Mouse (Mus musculus) midbrain, embryonic 15.5 days (tissue): ENCODE results near the gene Nadk. TPM values are rescaled to one million over a fixed set of nuclear protein-coding genes. Genes with fewer than 3 reads are reported as not detected.
"Not testable (repeated sequence)": the region's sequence is repeated elsewhere in the genome, so short reads cannot be mapped to it uniquely, and the experiment has no call there.

Experiments
- ATAC-seq: fragments of 200-750 bp; cut with Nextera tagmentation; replicated peaks from 2 replicates; pipeline ENCODE4 v1.8.0; 2017; ENCODE audit warnings: moderate TSS enrichment
- H3K27ac ChIP-seq: fragments of 300-500 bp; sonication (generic); 2 replicates; pipeline ENCODE4 v1.5.1; 2015; ENCODE audit warnings: mild to moderate bottlenecking, inconsistent platforms
- H3K27me3 ChIP-seq: fragments of 300-500 bp; sonication (generic); replicated peaks from 2 replicates; pipeline ENCODE4 v1.6.1; 2015; ENCODE audit warnings: inconsistent platforms
- H3K36me3 ChIP-seq: fragments of 300-500 bp; sonication (generic); replicated peaks from 2 replicates; pipeline ENCODE4 v1.6.1; 2015; ENCODE audit warnings: inconsistent platforms
- H3K4me1 ChIP-seq: fragments of 300-500 bp; sonication (generic); 2 replicates; pipeline ENCODE4 v1.6.1; 2015; ENCODE audit warnings: inconsistent platforms
- H3K4me2 ChIP-seq: fragments of 300-500 bp; sonication (generic); 2 replicates; pipeline ENCODE4 v1.6.1; 2015; ENCODE audit warnings: inconsistent platforms, mild to moderate bottlenecking, moderate library complexity
- H3K4me3 ChIP-seq: fragments of 300-500 bp; sonication (generic); 2 replicates; pipeline ENCODE4 v1.5.1; 2015; ENCODE audit warnings: mild to moderate bottlenecking, inconsistent platforms
- H3K9ac ChIP-seq: fragments of 300-500 bp; sonication (generic); 2 replicates; pipeline ENCODE4 v1.6.1; 2015; ENCODE audit warnings: mild to moderate bottlenecking, inconsistent platforms
- H3K9me3 ChIP-seq: fragments of 300-500 bp; sonication (generic); 2 replicates; pipeline ENCODE4 v1.6.1; 2016; ENCODE audit warnings: inconsistent platforms
- WGBS: fragments of 180-500 bp; shearing (Covaris S2); methylation state at CpG from one replicate; pipeline ENCODE4 v1.1.7; 2015; ENCODE audit warnings: mixed read lengths; 5-methylcytosine and 5-hydroxymethylcytosine counted together
- polyA plus RNA-seq: library from polyadenylated mRNA; unstranded; fragments of >200 nt; fragmentation: Nextera tagmentation; extraction: Ambion mirVana; gene quantifications from 2 replicates; pipeline ENCODE4 v1.2.1, GENCODE M21; 2015

The Nadk gene
- polyA plus RNA-seq, 1 experiment from 2014 or later: 82.9 TPM

DNA sequence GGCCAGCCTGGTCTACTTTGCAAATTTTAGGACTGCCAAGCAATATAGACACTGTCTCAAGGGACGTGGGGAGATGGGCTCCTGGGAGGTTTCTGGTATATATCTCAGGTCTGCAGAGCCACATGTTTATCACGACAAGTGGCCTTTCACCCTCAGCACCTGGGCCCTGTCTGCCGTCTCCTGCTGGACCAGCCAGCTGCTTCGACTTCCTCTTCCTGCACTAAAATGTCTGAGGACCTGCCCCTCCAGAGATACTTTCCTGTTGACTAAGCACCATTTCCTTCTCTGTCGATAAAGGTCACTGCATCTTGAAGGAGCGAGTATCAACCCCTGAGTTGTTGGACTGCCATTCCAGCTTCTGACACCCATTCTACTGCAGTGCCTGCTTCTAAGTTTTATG lies 2.7 kb upstream of the Nadk start:
- no peak overlapping the region for H3K4me3 ChIP-seq
- WGBS: 78% methylated on average over 6 of the region's 6 CpGs
- H3K9ac ChIP-seq: no peak overlapping the region
- peaks cover 11% of the 10 kb centered on the region for H3K4me1 ChIP-seq
- no peaks in the 10 kb centered on the region for H3K27me3 ChIP-seq
- H3K36me3 ChIP-seq: peaks cover 53% of the 10 kb centered on the region
- ATAC-seq: no peak
- H3K27ac ChIP-seq: no peak overlapping the region
- H3K4me2 ChIP-seq: no peak overlapping the region
- H3K9me3 ChIP-seq: no peaks in the 10 kb centered on the region

DNA sequence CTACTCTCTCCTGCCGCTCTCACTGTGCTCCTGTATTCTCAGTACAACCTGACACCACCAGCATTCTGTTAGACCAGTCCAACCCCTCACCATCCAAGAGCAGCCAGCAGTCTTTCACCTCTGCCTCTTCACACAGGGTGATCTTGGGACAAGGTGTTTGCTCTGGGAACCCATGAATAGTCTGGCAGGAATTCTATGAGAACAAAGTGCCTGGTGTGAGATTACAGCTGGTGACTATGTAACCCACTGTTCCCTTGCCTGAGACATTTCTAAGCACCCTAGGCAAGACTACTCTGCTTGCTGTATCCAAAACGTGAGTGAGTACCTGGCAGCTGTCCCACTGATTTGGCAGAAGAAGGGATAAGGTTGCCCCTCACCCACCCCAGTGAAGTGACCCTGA lies 1.2 kb upstream of the Nadk start:
- Histone ChIP-seq H3K4me2 (no peak overlapping the region), H3K36me3 (peaks cover 39% of the 10 kb centered on the region), H3K9me3 (no peaks in the 10 kb centered on the region), H3K4me3 (no peak overlapping the region), H3K27ac (no peak overlapping the region), H3K27me3 (no peaks in the 10 kb centered on the region), H3K9ac (no peak overlapping the region), H3K4me1 (peaks cover 23% of the 10 kb centered on the region)
- ATAC-seq: no peak
- WGBS: 69% methylated on average over 2 of the region's 2 CpGs

DNA sequence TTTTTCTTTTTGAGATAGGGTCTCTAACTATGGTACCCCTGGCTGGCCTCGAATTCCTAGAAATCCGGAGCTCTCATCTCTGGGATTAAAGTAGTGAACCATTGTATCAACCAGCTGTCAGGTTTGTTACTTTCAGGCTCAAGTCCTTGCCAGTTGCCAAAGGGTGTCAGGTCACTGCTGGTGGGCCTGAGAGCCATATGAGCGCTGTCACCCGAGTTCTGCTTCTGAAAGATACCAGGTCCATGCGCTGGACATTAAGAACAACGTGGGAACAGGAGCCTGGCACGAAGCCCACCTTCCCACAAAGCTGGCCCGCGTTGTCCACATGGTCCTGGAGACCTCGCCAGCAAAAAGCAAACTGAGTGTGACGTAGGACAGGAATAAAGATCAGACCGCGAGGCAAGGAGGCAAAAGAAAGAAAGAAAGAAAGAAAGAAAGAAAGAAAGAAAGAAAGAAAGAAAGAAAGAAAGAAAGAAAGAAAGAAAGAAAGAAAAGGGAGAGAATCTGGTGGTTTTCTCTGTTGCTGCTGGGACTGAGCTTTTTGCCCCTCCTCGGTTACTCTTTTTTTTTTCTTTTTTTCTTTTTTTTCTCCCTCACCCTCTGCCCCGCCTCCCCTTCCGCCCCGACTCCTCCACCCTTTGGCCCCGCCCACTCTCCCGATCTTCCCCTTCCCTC lies 684 bp downstream of the Nadk start:
- peak; percentile 37 for ATAC-seq
- Histone ChIP-seq H3K4me2 (peak overlapping the region; percentile 83), H3K27me3 (no peaks in the 10 kb centered on the region), H3K9me3 (no peaks in the 10 kb centered on the region), H3K4me3 (peak overlapping the region; percentile 73), H3K27ac (peak overlapping the region; percentile 89), H3K4me1 (peaks cover 29% of the 10 kb centered on the region), H3K9ac (peak overlapping the region; percentile 64; the same call in 1 of the 2 replicates), H3K36me3 (peaks cover 24% of the 10 kb centered on the region)
- 2% methylated on average over 19 of the region's 19 CpGs for WGBS

DNA sequence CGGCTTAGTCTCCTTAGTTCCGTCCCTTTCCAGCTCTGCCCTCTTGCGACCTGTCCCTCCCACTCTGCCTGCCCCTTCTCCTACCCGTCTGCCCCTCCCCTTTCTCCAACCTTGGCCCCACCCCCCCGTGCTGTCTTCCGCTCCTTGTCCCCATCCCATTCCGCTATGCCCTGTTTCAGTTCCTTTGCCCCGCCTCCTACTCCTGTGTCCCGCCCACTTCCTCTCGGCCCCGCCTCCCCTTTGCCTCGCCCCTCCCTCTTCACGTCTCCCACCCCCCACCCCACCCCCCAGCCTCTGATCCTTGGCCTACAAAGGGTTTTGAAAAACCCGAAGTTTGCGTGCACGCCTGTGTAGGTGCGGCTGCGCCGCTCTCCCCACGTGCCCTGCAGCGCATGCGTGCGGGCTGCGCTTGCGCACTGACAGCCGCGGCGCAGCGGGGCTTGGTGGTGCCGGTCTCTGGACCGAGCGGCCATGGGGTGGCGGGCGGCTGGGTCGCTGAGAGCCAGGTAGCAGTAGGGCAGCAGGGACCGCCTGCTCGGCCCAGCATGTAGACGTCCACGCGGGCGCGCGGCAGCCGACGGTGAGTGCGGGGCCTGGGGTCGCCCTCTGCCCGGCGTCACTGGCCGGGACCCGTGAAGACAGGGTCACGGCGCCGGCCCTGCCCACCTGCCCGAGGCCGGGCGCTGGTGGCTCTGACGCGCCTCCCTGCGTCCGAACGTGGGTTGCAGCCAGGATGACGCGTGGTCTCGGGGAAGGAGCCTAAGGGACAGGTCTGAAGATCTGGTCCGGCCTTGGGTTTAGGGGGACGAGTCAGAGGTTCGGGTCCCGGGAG lies 1.4 kb downstream of the Nadk start:
- Histone ChIP-seq H3K27ac (peak overlapping the region; percentile 89), H3K27me3 (no peaks in the 10 kb centered on the region), H3K4me2 (peak overlapping the region; percentile 83), H3K4me1 (peaks cover 29% of the 10 kb centered on the region), H3K36me3 (peaks cover 22% of the 10 kb centered on the region), H3K4me3 (peak overlapping the region; percentile 73), H3K9ac (peak overlapping the region; percentile 64), H3K9me3 (no peaks in the 10 kb centered on the region)
- peak; percentile 97 for ATAC-seq
- under 1% methylated on average over 67 of the region's 69 CpGs for WGBS

DNA sequence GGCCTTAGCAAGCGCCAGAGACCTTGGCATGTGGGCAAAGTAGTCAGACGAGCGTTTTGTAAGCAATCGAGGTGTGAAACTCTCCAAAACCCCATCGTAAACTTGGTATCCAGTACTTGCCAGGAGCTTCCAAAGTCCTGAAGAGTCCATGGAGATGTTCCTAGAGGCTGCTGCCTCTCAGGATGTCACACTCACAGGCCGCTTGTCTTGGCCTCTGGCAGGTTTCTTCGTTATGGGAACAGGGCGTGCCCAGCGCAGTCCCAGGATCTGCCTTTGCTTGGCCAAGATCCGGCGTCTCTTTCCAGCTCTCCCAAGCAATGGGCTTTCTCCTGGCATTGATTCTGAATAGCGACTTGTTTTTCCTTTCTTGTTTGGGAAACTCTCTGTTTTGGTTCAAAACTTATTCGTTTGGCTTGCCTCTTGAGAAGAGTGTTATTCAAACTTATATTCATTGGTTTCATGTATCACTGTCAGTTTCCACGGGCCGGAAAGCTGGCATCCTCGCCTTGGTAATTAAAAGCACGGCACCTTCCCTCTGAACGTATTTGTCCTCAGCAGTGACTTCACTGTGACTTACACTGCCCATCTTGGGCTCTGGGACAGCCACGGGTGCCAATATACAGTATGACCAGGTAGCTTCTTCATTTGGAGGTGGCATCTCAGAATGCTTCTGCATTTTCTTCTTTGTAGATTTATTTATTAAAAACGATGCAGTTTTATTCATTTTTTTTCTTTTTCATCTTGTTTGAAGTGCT lies 2.3 kb downstream of the Nadk start:
- H3K36me3 ChIP-seq: peaks cover 14% of the 10 kb centered on the region
- WGBS: 18% methylated on average over 20 of the region's 20 CpGs
- no peak for ATAC-seq
- peak overlapping the region; percentile 89 for H3K27ac ChIP-seq
- no peaks in the 10 kb centered on the region for H3K9me3 ChIP-seq
- peak overlapping the region; percentile 83 for H3K4me2 ChIP-seq
- no peaks in the 10 kb centered on the region for H3K27me3 ChIP-seq
- H3K4me1 ChIP-seq: peaks cover 29% of the 10 kb centered on the region
- H3K9ac ChIP-seq: peak overlapping the region; percentile 64
- peak overlapping the region; percentile 73 for H3K4me3 ChIP-seq

DNA sequence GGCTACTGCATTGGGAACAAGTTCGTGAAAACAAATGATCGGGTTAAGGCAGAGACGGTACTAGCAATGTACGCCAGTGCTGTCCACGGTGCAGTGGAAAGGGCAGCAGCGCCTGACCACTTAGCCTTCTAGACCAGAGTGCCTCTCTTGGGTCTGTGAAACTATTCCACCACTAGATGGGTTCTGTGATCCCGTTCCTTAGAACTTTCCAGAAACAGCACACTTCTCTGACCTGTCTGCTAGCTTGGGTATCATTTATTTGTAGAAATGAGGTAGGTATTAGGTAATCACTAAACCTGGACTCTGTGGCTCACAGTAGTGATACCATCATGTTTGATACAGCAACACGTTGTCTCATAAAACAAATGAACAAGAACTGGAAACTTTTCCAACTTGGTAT lies 4.4 kb downstream of the Nadk start:
- no peaks in the 10 kb centered on the region for H3K9me3 ChIP-seq
- H3K4me3 ChIP-seq: no peak overlapping the region
- WGBS: 85% methylated on average over 8 of the region's 8 CpGs
- H3K9ac ChIP-seq: no peak overlapping the region
- no peak overlapping the region for H3K27ac ChIP-seq
- no peaks in the 10 kb centered on the region for H3K36me3 ChIP-seq
- H3K27me3 ChIP-seq: no peaks in the 10 kb centered on the region
- ATAC-seq: no peak
- H3K4me2 ChIP-seq: no peak overlapping the region
- peaks cover 29% of the 10 kb centered on the region for H3K4me1 ChIP-seq

DNA sequence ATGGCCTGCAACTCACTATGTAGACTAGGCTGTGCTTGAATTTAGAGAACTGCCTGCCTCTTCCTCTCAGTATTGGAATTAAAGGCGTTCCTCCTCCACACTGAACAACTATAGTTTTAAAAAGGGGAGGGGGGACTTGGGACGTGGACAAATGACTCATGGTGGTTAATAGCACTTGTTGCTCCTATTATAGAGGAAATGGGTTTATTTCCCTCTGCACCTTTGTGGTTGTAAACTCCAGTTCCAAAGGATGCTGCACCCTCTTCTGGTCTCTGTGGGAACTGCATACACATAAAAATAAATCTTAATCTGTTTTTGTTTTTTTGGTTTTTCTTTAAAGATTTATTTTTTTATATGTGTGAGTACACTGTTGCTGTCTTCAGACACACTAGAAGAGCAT lies 6.0 kb downstream of the Nadk start:
- WGBS: 31% methylated on average over 2 of the region's 2 CpGs
- ATAC-seq: no peak
- Histone ChIP-seq H3K4me3 (no peak overlapping the region), H3K4me1 (peaks cover 21% of the 10 kb centered on the region), H3K9ac (no peak overlapping the region), H3K4me2 (no peak overlapping the region), H3K27me3 (no peaks in the 10 kb centered on the region), H3K27ac (no peak overlapping the region), H3K36me3 (no peaks in the 10 kb centered on the region), H3K9me3 (no peaks in the 10 kb centered on the region)

DNA sequence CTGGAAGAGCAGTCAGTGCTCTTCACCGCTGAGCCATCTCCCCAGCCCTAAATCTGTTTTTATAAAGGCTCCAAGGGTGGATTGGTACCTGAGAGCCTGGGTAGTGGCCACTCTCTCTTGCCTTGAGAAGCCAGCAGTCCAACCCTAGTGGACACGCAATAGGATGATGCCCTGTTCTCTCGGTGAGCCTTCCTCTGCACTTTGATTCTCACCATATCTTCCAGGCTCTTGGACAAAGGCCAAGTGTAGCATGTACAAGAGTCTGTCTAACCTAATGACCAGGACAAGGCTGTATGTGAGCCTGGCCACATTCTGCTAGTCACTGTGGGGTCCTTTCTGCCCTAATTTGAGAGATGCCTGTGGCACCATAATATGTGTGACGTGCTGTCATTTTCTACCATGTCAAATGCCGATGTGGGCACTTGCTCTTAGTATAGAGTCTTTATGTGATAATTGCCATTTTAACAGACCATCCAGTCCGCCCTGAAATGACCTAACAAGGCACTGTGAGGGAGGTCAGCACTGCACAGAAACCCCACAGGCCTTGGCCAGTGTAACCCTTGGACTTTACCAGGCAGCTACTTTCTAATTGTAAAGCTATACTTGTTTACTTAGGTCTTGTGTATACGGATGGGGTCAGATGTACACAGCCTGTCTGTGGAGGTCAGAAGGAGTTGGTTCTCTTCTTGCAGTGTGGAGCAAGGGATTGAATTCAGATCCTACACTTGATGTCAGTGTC lies 6.6 kb downstream of the Nadk start:
- H3K4me1 ChIP-seq: peaks cover 21% of the 10 kb centered on the region
- H3K36me3 ChIP-seq: no peaks in the 10 kb centered on the region
- no peak for ATAC-seq
- no peaks in the 10 kb centered on the region for H3K9me3 ChIP-seq
- H3K4me3 ChIP-seq: no peak overlapping the region
- H3K9ac ChIP-seq: no peak overlapping the region
- H3K27ac ChIP-seq: no peak overlapping the region
- no peak overlapping the region for H3K4me2 ChIP-seq
- H3K27me3 ChIP-seq: no peaks in the 10 kb centered on the region
- 91% methylated on average over 7 of the region's 7 CpGs for WGBS

DNA sequence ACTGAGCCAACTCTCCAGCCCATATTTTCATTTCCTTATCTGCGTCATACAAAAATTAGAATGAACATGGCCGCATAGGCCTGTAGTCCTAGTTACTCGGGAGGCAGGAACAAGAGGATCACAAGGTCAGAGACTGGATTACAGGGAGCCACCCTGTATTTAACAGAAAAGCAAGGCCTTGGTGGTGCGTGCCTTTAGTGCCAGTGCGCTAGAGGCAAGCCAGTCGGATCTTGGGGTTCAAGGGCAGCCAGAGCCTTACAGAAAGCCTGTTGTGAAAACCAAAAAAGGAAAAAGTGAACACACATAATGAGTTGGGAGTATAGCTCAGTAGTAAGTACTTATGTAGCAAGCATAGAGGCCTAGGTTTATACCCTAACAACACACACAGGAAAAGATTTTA lies 7.6 kb downstream of the Nadk start:
- Histone ChIP-seq H3K9ac (no peak overlapping the region), H3K27ac (no peak overlapping the region), H3K4me1 (peaks cover 15% of the 10 kb centered on the region), H3K4me3 (no peak overlapping the region), H3K9me3 (no peaks in the 10 kb centered on the region), H3K4me2 (no peak overlapping the region), H3K36me3 (no peaks in the 10 kb centered on the region), H3K27me3 (no peaks in the 10 kb centered on the region)
- 96% methylated on average over 6 of the region's 6 CpGs for WGBS
- ATAC-seq: no peak

DNA sequence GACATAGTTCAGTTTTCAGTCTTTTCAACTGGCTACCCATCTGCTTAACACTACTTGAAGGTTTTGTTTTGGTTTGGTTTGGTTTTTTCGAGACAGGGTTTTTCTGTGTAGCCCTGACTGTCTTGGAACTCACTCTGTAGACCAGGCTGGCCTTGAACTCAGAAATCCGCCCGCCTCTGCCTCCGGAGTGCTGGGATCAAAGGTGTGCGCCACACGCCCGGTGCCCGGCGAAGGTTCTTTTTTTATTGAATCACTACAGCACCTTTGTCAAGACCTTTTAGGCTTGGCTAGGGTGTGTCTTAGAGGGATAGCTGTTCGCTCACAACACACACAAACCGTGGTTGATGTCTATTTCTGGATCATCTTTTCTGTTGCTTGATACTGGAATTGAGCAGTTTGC lies 8.1 kb downstream of the Nadk start:
- H3K27me3 ChIP-seq, ATAC-seq, H3K27ac ChIP-seq, H3K4me2 ChIP-seq, H3K4me3 ChIP-seq, H3K4me1 ChIP-seq, H3K9ac ChIP-seq, H3K36me3 ChIP-seq, H3K9me3 ChIP-seq: not testable (repeated sequence)
- WGBS: 91% methylated on average over 11 of the region's 11 CpGs

DNA sequence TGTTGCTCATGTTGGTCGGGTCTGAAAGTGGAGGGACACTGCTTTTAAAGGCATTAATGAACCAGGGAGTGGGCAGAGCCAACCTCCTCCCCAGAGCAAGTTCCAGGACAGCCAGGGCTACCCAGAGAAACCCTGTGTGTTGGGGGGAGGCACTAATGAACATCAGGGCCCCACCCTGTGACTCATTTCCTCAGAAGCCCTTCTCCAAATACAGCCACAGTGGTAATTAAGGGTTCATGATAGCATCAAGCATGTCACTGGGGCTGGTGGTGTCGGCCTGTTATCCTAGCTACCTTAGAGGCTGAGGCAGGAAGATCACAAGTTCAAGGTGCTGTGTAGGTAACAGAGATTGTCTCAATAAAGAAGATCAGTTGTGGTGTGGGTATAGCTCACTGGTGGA lies 9.3 kb downstream of the Nadk start:
- no peaks in the 10 kb centered on the region for H3K36me3 ChIP-seq
- 74% methylated on average over 2 of the region's 2 CpGs for WGBS
- no peaks in the 10 kb centered on the region for H3K27me3 ChIP-seq
- H3K27ac ChIP-seq: no peak overlapping the region
- H3K4me1 ChIP-seq: peaks cover under 1% of the 10 kb centered on the region; the same call in 1 of the 2 replicates
- no peak overlapping the region for H3K4me2 ChIP-seq
- no peaks in the 10 kb centered on the region for H3K9me3 ChIP-seq
- H3K4me3 ChIP-seq: no peak overlapping the region
- no peak overlapping the region for H3K9ac ChIP-seq
- ATAC-seq: no peak

DNA sequence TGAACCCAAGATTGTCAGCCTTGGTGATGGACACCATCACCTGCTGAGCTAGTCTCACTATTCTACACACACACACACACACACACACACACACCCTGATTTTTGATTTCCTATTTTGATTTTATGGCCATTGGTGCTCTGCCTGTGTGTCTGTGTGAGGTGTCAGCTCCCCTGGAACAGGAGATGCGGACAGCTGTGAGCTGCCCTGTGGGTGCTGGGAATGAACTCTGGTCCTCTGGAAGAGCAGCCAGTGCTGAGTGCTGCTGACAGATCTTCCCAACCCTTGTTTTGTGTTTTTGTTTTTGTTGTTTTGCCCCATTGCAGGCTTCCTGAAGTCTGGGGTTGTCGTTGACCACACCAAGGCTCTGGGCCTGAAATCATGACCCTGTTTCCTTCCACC lies 11.0 kb downstream of the Nadk start:
- Histone ChIP-seq H3K4me2 (no peak overlapping the region), H3K27me3 (no peaks in the 10 kb centered on the region), H3K4me3 (no peak overlapping the region), H3K27ac (no peak overlapping the region), H3K9me3 (no peaks in the 10 kb centered on the region), H3K36me3 (peaks cover 9% of the 10 kb centered on the region), H3K4me1 (no peaks in the 10 kb centered on the region), H3K9ac (no peak overlapping the region)
- WGBS: 92% methylated on average over 2 of the region's 2 CpGs
- no peak for ATAC-seq
